Mouse (Mus musculus): ENCODE measurements at regions not wholly inside any gene's neighbourhood (a gene's known extent, or its start where the extent isn't known, plus 50 kb on each side); places are given as distances from the start of the nearest gene placed in this dataset.
A peak's percentile ranks its signal among the peaks of the same experiment; 100 is the strongest.

DNA sequence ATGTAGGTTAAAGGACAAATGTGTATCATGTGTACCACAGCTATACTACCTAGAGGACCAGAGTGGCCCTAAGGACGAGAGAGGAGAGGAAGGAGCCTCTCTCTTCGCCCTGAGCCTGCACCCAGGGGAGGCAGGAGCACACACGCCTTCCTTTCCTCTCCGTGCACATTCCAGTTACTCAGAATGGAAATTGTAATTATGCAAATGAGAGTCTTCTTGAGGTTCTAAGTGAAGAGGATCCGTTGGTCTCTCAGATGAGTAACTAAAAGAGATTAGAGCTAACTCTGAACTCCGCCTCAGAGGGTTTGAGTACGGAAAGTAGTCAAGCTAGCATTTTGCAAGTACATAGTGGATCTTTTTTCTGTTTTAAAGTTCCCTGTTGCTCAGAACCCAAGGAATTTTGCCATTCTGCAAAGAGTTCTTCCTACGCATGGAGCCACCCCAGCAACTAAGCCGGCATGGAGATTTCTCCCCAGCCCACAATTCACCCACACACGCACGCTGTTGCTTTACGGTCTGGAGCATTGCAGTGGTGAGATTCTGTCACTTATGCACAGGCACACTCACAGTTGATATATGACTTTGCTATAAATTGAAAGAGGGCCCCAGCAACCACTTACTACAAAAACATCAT, 56.0 kb upstream of the Cpeb4 start:
- ATAC-seq (ENCODE audit: poor library complexity, severe bottlenecking): no peak

- ATAC-seq (ENCODE audit: poor library complexity, severe bottlenecking): no peak
Observed at GRCm38 (mm10) chr11:31818032-31818431, 54.0 kb upstream of the Cpeb4 start.

DNA sequence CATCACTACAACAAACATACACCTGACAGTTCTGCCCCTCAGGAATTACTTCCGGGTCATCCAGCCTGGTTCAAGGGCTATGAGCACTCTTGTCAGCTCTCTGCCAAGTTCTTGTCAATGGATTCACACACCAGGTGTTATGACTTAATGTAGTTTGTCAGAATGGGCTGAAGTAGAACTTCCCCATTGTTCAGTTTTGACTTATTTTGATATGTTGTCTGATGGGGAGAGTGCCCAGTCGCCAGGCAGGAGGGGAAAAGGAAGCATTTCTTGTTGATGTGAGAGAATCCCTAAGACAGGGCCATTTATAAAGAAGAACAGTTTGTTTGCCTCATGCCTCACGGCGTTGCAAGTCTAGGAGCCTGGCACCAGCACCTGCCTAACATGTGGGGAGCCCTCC, 52.0 kb upstream of the Cpeb4 start:
- ATAC-seq (ENCODE audit: poor library complexity, severe bottlenecking): no peak

GRCm38 (mm10) chr11:31821479-31822411, 50.3 kb upstream of the Cpeb4 start:
- ATAC-seq (ENCODE audit: poor library complexity, severe bottlenecking): peak; percentile 58

Data from megakaryocyte, adult 5-6 weeks (primary cell).